23 mouse cellular contexts compared by ENCODE assay signal in the genomic region with DNA sequence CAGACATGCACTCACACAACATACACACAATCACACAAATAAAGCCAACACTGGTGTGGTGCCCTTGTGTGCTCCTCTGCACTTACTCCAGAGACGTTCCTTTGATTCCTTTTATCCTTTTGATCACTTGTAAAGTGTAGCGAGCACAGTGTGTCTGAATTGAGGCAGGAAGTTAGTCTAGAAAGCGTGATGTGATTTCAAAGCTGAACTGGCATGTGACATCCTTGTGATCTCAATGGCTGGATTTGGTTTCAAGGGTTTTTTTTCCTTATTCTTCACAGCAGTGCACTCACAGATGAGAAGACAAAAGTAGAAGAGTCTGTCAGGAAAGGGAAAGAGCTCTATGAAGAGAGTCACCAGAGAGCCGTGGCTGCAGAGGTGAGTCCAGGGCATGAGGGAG.
A peak's percentile ranks its signal among the peaks of the same experiment; 100 is the strongest.
DNase-seq lines count a peak whose midpoint lies in the region; ATAC-seq and TF ChIP-seq lines count a peak whose summit lies in the region.
"Had no signal": no experiment of that assay in that cellular context is flagged by ENCODE, and none has a peak within 500 bp of the region (broad histone marks: within the 10 kb centered on the region; RNA-seq: fewer than 3 reads in every experiment).

No protein-coding gene starts in this region.

- peak; percentile 22 for DNase-seq in CD4-positive, CD25-positive, alpha-beta regulatory T cell, adult 2 months (ENCODE audit: low read depth, low spot score)
- DNase-seq in midbrain, embryonic 14.5 days: no peak
- DNase-seq in brain, embryonic 14.5 days (ENCODE audit: low read depth): peak; percentile 40
- no peak for DNase-seq in embryo, embryonic 10.5 days (ENCODE audit: low spot score)
- DNase-seq: adrenal gland, adult 8-10 months; adrenal gland, postnatal 36 days; B cell, adult 2 months; cerebellum, adult 18-20 months; cerebellum, adult 9-11 months; cerebellum, postnatal 36 days; forebrain, postnatal 0 days; gastrocnemius, postnatal 14 days; heart, adult 2 months; heart, postnatal 14 days had no signal

- H3K27me3 ChIP-seq in midbrain, embryonic 16.5 days (ENCODE audit: control insufficient read depth, insufficient read depth, low read depth, low read length): no peaks in the 10 kb centered on the region
- H3K27me3 ChIP-seq in midbrain, embryonic 14.5 days (ENCODE audit: control insufficient read depth, insufficient read depth, low read length): no peaks in the 10 kb centered on the region
- H3K27me3 ChIP-seq in intestine, postnatal 0 days (replicated peaks; ENCODE audit: control insufficient read depth, insufficient read depth, low read length): no peaks in the 10 kb centered on the region
- H3K27me3 ChIP-seq: forebrain, embryonic 13.5 days; heart, embryonic 15.5 days; hindbrain, embryonic 13.5 days had no signal

- no peak for ATAC-seq in CD4-positive, CD25-positive, alpha-beta regulatory T cell, adult 4 months
- peak; percentile 39; the same call in 1 of the 2 replicates for ATAC-seq in midbrain, embryonic 16.5 days
- ATAC-seq in midbrain, embryonic 14.5 days (ENCODE audit: low FRiP score, low TSS enrichment): no peak
- ATAC-seq in intestine, postnatal 0 days: no peak
- ATAC-seq: forebrain, embryonic 13.5 days; forebrain, postnatal 0 days; hindbrain, postnatal 0 days had no signal

- TF ChIP-seq CTCF in brain, embryonic 14.5 days (IDR thresholded peaks at IDR 0.05; ENCODE audit: borderline replicate concordance, extremely low read depth, insufficient read depth, insufficient read length): no peak
- TF ChIP-seq CTCF in intestine, postnatal 0 days (IDR thresholded peaks at IDR 0.05; ENCODE audit: low read depth): no peak

- H3K36me3 ChIP-seq in midbrain, embryonic 16.5 days (ENCODE audit: control insufficient read depth, insufficient read depth, low read length): peaks cover 58% of the 10 kb centered on the region
- peaks cover 98% of the 10 kb centered on the region for H3K36me3 ChIP-seq in midbrain, embryonic 14.5 days (ENCODE audit: control insufficient read depth, insufficient read depth, low read length)
- H3K36me3 ChIP-seq in intestine, postnatal 0 days (ENCODE audit: control insufficient read depth, insufficient read depth): peaks cover 43% of the 10 kb centered on the region

- TF ChIP-seq POLR2A in brain, embryonic 14.5 days (IDR thresholded peaks at IDR 0.05; ENCODE audit: borderline replicate concordance, extremely low read depth, insufficient read depth, insufficient read length, poor library complexity, severe bottlenecking): no peak

- H3K9ac ChIP-seq in midbrain, embryonic 16.5 days (ENCODE audit: low read depth, low read length): no peak overlapping the region
- H3K9ac ChIP-seq in midbrain, embryonic 14.5 days (replicated peaks; ENCODE audit: low read length): no peak overlapping the region
- no peak overlapping the region for H3K9ac ChIP-seq in intestine, postnatal 0 days (ENCODE audit: low read depth, low read length)
- H3K9ac ChIP-seq: forebrain, embryonic 13.5 days; forebrain, postnatal 0 days; heart, embryonic 15.5 days; hindbrain, embryonic 13.5 days had no signal

- no peak overlapping the region for H3K4me3 ChIP-seq in midbrain, embryonic 16.5 days (ENCODE audit: low read depth, low read length)
- no peak overlapping the region for H3K4me3 ChIP-seq in midbrain, embryonic 14.5 days (replicated peaks; ENCODE audit: low read depth, low read length)
- H3K4me3 ChIP-seq in intestine, postnatal 0 days (ENCODE audit: low read depth, low read length): no peak overlapping the region
- H3K4me3 ChIP-seq: embryonic facial prominence, embryonic 10.5 days; forebrain, embryonic 13.5 days; heart, adult 2 months; heart, embryonic 15.5 days; hindbrain, embryonic 13.5 days had no signal

- WGBS in midbrain, embryonic 16.5 days: 54% methylated on average over 4 of the region's 4 CpGs
- WGBS in midbrain, embryonic 14.5 days: 76% methylated on average over 4 of the region's 4 CpGs
- 61% methylated on average over 4 of the region's 4 CpGs for WGBS in intestine, postnatal 0 days

- H3K9me3 ChIP-seq in midbrain, embryonic 16.5 days (replicated peaks; ENCODE audit: control insufficient read depth, low read length, poor library complexity, severe bottlenecking): no peaks in the 10 kb centered on the region
- H3K9me3 ChIP-seq in midbrain, embryonic 14.5 days (ENCODE audit: control insufficient read depth, low read length): no peaks in the 10 kb centered on the region
- H3K9me3 ChIP-seq in intestine, postnatal 0 days (ENCODE audit: control insufficient read depth): no peaks in the 10 kb centered on the region
- H3K9me3 ChIP-seq: embryonic facial prominence, embryonic 10.5 days; forebrain, embryonic 13.5 days; heart, embryonic 15.5 days; hindbrain, embryonic 13.5 days had no signal

- no peak overlapping the region for H3K27ac ChIP-seq in midbrain, embryonic 16.5 days (ENCODE audit: low read length)
- H3K27ac ChIP-seq in midbrain, embryonic 14.5 days (replicated peaks; ENCODE audit: low read depth, low read length): no peak overlapping the region
- no peak overlapping the region for H3K27ac ChIP-seq in intestine, postnatal 0 days (ENCODE audit: low read depth, low read length)
- H3K27ac ChIP-seq: embryonic facial prominence, embryonic 10.5 days; forebrain, embryonic 13.5 days; heart, adult 2 months; heart, embryonic 15.5 days; hindbrain, embryonic 13.5 days; hindbrain, postnatal 0 days had no signal

- no peaks in the 10 kb centered on the region; the same call in 1 of the 2 replicates for H3K4me1 ChIP-seq in midbrain, embryonic 16.5 days (ENCODE audit: control insufficient read depth, insufficient read depth, low read length)
- no peaks in the 10 kb centered on the region for H3K4me1 ChIP-seq in midbrain, embryonic 14.5 days (ENCODE audit: control insufficient read depth, insufficient read depth, low read length)
- no peaks in the 10 kb centered on the region; the same call in 1 of the 2 replicates for H3K4me1 ChIP-seq in intestine, postnatal 0 days (replicated peaks; ENCODE audit: control insufficient read depth, insufficient read depth, low read length)
- H3K4me1 ChIP-seq: embryonic facial prominence, embryonic 10.5 days; forebrain, embryonic 13.5 days; heart, embryonic 15.5 days; hindbrain, embryonic 13.5 days had no signal

- no peak overlapping the region for H3K4me2 ChIP-seq in midbrain, embryonic 16.5 days (ENCODE audit: low read length)
- no peak overlapping the region for H3K4me2 ChIP-seq in midbrain, embryonic 14.5 days (ENCODE audit: low read length)
- no peak overlapping the region for H3K4me2 ChIP-seq in intestine, postnatal 0 days (replicated peaks; ENCODE audit: low read depth)
- H3K4me2 ChIP-seq: forebrain, embryonic 13.5 days; heart, embryonic 11.5 days; heart, embryonic 15.5 days; hindbrain, embryonic 13.5 days had no signal

Comparison
In these comparisons a context has a peak if more than half of its experiments do, and no peak if none do; other contexts are left out.
1. DNase-seq: peak in CD4-positive, CD25-positive, alpha-beta regulatory T cell, adult 2 months (single experiment) and brain, embryonic 14.5 days (single experiment); none in midbrain, embryonic 14.5 days (single experiment) and embryo, embryonic 10.5 days (single experiment).